Mouse (Mus musculus) fibroblast of lung, adult 2 months (primary cell): ENCODE data around the gene Ptpro.

Source experiments
- DNase-seq: peaks from one replicate; pipeline ENCODE4 v3.0.0-alpha.2; 2011; ENCODE audit warnings: low read depth

Gene Ptpro

DNA sequence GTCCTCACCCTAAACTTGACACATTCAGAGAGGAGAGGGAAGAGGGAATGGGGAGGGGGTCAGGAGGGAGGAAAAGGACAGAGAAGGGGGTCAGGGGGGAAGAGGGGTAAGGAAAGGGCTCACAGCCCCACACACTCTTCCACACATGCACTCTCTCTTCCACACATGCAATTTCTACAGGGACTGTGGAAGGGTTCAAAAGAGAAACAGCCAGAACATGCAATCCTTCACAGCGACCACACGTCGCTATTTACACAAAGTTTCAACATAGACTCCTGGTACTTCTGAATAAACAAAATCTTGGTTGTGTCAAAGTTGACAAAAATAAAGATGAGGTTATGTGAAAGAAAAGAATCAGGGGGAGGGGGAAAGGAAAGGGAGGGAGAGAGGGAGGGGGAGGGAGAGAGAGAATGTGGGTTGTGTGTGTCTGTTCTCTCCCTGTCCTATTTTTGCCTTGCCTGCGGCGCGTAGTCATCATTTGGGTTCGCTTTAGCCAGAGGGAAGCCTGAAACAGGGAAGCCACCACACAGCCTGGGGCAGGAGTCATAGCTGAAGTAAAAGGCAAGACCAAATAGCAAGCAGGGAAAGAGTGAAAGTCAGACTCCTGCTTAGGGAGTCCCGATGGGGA lies 245.2 kb downstream of the Ptpro start:
- DNase-seq, result no peak

DNA sequence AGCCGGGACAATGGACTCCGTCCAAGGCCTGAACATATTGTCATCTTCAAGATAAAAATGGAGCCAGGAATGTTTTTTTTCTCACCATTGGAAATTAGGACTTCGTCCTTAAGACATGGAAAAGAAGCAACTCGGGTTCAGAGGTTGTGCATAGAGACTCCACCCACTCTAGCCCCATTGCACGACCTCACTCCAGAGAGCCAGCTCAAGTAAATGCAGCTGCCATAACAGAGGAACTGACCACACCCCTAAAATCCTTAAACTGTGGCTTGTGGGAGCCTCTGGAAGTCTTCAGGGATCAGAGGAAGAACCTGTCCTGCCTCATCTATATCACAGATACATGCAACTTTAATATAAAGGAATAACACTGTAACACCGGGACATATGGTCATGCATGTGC lies 246.7 kb downstream of the Ptpro start:
- no peak for DNase-seq

DNA sequence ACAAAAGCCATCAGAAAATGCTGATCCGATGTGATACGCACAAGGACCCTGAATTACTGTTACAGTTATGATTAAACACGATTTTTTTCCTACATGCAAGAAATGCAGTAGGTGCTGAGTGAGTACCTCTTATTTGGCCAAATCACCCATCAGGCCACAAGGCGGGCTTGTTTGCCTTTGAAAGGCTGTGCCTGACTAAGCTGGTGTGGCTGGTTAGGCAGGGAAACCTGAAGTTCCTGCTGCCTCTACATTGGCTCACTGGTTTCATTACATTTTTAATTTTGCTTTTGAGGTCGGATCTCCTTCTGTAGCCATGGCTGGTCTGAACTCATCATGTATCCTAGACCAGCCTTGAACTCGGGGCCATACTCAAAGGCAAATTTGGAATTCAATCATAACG lies 250.9 kb downstream of the Ptpro start:
- no peak for DNase-seq

DNA sequence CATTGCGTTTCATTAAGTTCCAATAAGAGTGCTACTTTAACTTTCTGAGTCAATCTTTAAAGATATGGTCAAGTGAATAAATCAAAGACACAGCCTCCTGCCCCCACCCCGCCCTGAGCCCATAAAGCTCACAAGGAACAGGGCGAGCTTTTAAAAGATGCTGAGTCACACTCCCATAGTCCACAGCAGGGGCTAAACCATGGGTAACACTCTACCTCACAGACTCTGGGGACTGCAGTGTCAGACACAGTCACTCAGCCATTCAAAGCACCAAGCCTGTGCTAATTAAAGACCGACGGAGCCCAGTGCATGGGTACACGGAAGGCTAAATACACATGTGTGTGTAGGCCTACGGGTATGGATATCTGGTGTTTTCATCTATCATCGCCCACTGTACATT lies 251.3 kb downstream of the Ptpro start:
- DNase-seq, result no peak

DNA sequence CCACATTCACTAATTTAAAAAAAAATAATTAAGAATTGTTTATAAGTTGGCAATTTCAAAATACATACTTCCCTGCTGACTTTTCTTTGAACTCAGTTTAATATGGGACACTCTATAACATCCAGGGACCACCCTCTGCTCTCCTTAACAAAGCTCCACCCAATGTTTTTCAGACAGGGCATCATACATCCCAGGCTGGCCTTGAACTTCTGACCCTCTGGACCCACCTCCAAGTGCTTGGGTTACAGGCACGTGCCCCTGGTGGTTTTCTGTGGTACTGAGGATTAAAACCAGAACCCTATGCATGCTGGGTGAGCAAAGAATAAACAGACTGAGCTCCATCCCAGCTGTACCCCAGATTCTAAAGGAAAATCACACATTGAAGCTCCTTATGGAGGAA lies 251.9 kb downstream of the Ptpro start:
- no peak for DNase-seq

DNA sequence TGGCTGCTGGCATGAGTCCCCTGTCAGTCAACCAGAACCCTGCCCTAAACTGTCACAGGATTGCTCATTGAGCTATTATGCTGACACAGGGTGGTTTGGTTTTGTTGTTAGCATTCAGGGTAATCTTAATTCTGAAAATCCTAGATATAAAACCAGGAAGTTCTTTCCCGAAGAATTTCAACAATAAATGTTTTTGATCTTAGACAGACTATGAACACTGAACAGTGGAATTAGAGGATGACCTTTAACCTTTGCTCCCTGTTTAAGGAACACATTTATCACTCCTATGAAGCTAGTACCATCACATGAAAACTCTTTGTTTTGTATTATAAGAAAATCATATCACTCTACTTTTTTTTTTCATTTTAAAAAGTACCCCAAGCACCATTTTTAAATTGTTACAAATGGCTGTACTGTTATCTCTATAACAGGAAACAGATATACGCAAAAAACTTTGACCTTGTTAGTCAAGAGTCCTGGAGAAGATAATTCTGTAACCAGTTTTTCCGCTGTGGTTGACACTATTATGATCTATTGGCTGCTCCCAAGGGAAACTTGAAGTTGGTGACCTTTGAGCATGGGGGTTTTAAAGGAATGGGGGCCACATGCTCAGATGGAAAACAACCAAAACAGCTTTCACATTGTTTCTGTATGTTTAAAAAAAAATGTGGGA lies 253.6 kb downstream of the Ptpro start:
- DNase-seq, result no peak

DNA sequence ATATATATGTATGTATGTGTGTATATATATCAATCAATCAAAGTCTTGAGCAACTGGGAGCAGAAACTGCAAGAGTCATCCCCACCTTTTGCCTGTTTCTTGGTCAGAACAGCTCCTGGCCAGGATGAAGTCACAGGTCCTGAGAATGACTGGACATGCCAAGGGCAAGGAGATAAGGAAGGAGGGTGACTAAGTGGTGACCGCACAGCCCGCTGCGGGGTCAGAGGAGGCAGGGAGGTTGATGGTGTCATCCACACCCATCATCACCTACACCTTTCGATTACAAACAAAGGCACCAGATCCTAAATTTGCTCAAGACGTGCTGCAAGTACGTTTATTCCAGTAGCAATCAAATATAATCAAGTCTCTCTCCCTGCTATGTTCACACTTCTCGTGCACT lies 254.4 kb downstream of the Ptpro start:
- no peak for DNase-seq

DNA sequence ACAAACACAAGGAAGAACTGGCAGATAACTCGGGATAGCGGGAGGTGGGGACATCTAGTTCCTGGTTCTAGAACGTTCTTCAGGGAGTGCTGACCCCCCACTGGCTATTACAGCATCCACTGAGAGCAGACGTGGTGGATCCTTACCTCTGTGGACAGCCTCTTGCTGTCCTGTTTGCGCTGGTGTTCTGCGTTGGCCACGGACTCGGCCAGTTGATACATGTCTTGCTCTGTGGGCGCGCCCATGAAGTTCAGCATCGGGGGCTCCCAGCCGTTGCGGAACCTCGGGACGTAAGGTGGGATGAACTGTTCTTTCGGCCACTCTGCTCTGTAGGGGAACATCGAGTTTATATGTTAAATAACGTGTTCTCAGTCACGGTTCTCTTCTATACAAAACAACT lies 256.8 kb downstream of the Ptpro start:
- DNase-seq, result no peak

DNA sequence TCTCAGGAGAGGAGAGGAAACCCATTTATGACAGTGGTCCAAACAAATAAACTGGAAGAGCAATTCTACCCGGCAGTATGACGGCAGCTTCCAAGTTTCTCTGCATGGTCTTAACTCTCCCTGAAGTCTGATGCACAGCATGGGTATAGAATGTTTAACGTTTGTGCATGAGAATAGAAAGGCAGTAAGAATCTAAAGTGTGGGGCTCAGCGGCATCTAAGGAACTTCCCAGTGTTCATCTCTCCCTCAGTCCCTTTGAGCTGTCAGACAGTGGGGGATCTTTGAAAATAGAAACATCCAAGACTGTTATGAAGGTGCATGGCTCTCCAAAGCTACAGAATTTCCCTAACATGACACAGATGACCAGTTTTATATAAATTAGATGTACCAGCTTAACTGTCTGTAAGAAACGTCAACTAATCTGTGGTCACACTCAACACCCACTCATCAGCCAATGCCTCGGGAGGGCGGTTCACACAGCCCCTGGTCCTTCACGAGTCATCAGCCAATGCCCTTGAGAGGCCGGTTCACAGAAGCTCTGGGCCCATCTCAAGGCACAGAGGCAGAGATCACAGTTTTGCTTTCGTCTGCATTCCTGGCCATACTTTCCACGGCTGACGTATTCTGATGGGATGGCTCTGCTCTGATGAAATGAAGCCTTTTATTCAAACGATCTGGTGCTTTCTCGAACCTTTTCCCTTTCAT lies 257.4 kb downstream of the Ptpro start:
- no peak for DNase-seq

DNA sequence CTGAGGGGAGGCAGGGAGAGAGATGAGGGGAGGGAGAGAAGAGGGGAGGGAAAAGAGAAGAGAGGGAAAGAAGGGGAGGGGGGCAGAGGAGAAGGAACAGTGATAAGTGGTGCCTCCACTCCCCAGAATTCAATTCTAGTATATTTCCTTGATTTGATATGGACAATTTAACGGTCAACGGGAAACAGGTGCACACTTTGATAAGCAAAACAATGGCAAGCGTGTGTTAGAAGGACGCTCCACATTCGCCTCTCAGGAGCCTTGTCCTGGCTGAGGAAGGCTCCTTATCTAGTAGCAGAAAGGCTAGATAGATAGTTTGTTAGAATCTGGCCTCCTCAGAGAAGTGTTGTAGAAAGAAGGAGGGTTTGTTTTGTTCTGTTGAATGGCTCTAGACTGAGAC lies 260.6 kb downstream of the Ptpro start:
- no peak for DNase-seq
